Mouse (Mus musculus): Measurements from ENCODE around the gene Sfxn3. TPM values are rescaled to one million over a fixed set of nuclear protein-coding genes. Genes with fewer than 3 reads are reported as not detected.

Gene Sfxn3
- polyA plus RNA-seq, 1 experiment from 2014 or later, result 24.5 TPM

GRCm38 (mm10) chr19:45053451-45053850, 6.1 kb downstream of the Sfxn3 start:
- 91% methylated on average over 8 of the region's 8 CpGs for WGBS
- no peak for ATAC-seq (ENCODE audit: insufficient read depth, low FRiP score, low read depth)
- Histone ChIP-seq H3K4me1 (peaks cover 17% of the 10 kb centered on the region), H3K4me3 (replicated peaks) (no peak overlapping the region), H3K27me3 (replicated peaks) (no peaks in the 10 kb centered on the region), H3K9me3 (no peaks in the 10 kb centered on the region), H3K4me2 (no peak overlapping the region), H3K27ac (no peak overlapping the region), H3K36me3 (no peaks in the 10 kb centered on the region), H3K9ac (no peak overlapping the region)

DNA sequence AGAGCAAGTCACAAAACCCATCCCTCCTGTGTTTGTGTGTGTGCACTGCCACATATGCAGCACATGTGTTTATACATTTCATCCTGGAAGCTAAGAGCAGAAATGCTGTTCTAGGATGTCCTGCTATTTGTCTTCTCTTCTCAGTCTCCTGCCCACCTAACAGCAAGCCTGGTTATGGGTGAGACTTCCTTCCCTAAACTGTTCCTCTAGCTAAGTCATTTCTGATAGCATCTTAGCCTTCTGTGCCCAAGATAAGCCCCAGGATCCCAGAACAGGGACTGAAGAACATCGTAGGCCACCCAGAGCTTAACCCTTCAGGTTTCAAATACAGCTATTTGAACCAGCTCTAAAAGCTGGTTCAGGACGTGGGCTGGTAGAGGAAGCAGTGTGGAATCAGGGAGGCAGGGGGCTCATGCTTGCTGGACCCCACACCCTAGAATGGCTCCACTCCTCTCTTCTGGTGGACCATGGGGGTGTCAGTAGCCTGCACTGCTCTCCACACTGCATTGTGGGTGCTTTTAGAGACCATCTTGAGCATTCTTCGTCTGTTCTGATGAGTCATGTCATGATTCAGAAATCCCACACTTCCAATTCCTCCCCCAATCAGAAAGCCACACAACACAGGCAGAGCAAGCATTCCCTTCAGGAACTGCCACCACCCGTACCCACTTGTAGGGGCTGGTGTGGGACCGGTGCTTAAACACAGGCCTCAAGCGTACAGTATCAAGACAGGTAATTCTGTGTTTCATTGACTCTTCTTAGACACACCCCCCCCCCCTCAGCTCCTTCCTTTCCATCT, 7.8 kb downstream of the Sfxn3 start:
- WGBS, result 79% methylated on average over 6 of the region's 6 CpGs
- no peak for ATAC-seq (ENCODE audit: insufficient read depth, low FRiP score, low read depth)
- Histone ChIP-seq H3K4me2 (no peak overlapping the region), H3K4me1 (peaks cover 18% of the 10 kb centered on the region), H3K4me3 (replicated peaks) (no peak overlapping the region), H3K36me3 (no peaks in the 10 kb centered on the region), H3K9ac (no peak overlapping the region), H3K27me3 (replicated peaks) (no peaks in the 10 kb centered on the region), H3K9me3 (no peaks in the 10 kb centered on the region), H3K27ac (no peak overlapping the region)

GRCm38 (mm10) chr19:45056364-45056763, 9.1 kb downstream of the Sfxn3 start:
- Histone ChIP-seq H3K36me3 (no peaks in the 10 kb centered on the region), H3K27me3 (replicated peaks) (no peaks in the 10 kb centered on the region), H3K27ac (no peak overlapping the region), H3K9me3 (no peaks in the 10 kb centered on the region), H3K9ac (no peak overlapping the region), H3K4me3 (replicated peaks) (no peak overlapping the region), H3K4me2 (no peak overlapping the region), H3K4me1 (peaks cover 18% of the 10 kb centered on the region)
- ATAC-seq (ENCODE audit: insufficient read depth, low FRiP score, low read depth), result no peak
- 36% methylated on average over 4 of the region's 4 CpGs for WGBS

GRCm38 (mm10) chr19:45056908-45057698, 9.8 kb downstream of the Sfxn3 start:
- no peak overlapping the region; the same call in 1 of the 2 replicates for H3K9ac ChIP-seq
- H3K27ac ChIP-seq, result peak overlapping the region; percentile 98; the same call in 1 of the 2 replicates
- peaks cover 18% of the 10 kb centered on the region for H3K4me1 ChIP-seq
- no peaks in the 10 kb centered on the region for H3K36me3 ChIP-seq
- ATAC-seq (ENCODE audit: insufficient read depth, low FRiP score, low read depth), result no peak
- H3K27me3 ChIP-seq (replicated peaks), result no peaks in the 10 kb centered on the region
- 66% methylated on average over 7 of the region's 7 CpGs for WGBS
- H3K9me3 ChIP-seq, result no peaks in the 10 kb centered on the region
- H3K4me2 ChIP-seq, result peak overlapping the region; percentile 83
- peak overlapping the region; percentile 62 for H3K4me3 ChIP-seq (replicated peaks)

- no peaks in the 10 kb centered on the region for H3K9me3 ChIP-seq
- no peaks in the 10 kb centered on the region for H3K27me3 ChIP-seq (replicated peaks)
- H3K4me2 ChIP-seq, result peak overlapping the region; percentile 83
- peak overlapping the region; percentile 62 for H3K4me3 ChIP-seq (replicated peaks)
- H3K9ac ChIP-seq, result peak overlapping the region; percentile 18; the same call in 1 of the 2 replicates
- peaks cover 18% of the 10 kb centered on the region for H3K4me1 ChIP-seq
- H3K36me3 ChIP-seq, result no peaks in the 10 kb centered on the region
- 24% methylated on average over 7 of the region's 7 CpGs for WGBS
- H3K27ac ChIP-seq, result peak overlapping the region; percentile 98
- ATAC-seq (ENCODE audit: insufficient read depth, low FRiP score, low read depth), result no peak
Observed at GRCm38 (mm10) chr19:45057724-45058112, 10.4 kb downstream of the Sfxn3 start.

- Histone ChIP-seq H3K36me3 (no peaks in the 10 kb centered on the region), H3K4me1 (peaks cover 18% of the 10 kb centered on the region), H3K27ac (peak overlapping the region; percentile 98), H3K9me3 (no peaks in the 10 kb centered on the region), H3K9ac (peak overlapping the region; percentile 65), H3K4me3 (replicated peaks) (peak overlapping the region; percentile 62), H3K4me2 (peak overlapping the region; percentile 83), H3K27me3 (replicated peaks) (no peaks in the 10 kb centered on the region)
- ATAC-seq (ENCODE audit: insufficient read depth, low FRiP score, low read depth), result peak; percentile 86
- WGBS, result under 1% methylated on average over 34 of the region's 34 CpGs
Observed at GRCm38 (mm10) chr19:45058113-45058839, 11.0 kb downstream of the Sfxn3 start.

GRCm38 (mm10) chr19:45058841-45059240, 11.5 kb downstream of the Sfxn3 start:
- Histone ChIP-seq H3K36me3 (no peaks in the 10 kb centered on the region), H3K4me3 (replicated peaks) (peak overlapping the region; percentile 62), H3K4me1 (peaks cover 18% of the 10 kb centered on the region), H3K9ac (peak overlapping the region; percentile 65), H3K9me3 (no peaks in the 10 kb centered on the region), H3K27me3 (replicated peaks) (0 out of 2 replicates have a peak, but pooled peaks cover 2% of the 10 kb centered on the region), H3K4me2 (peak overlapping the region; percentile 83), H3K27ac (peak overlapping the region; percentile 98)
- ATAC-seq (ENCODE audit: insufficient read depth, low FRiP score, low read depth), result no peak
- WGBS, result 1% methylated on average over 14 of the region's 14 CpGs

- H3K4me2 ChIP-seq, result no peak overlapping the region
- no peak overlapping the region for H3K9ac ChIP-seq
- peaks cover 8% of the 10 kb centered on the region; the same call in 1 of the 2 replicates for H3K4me1 ChIP-seq
- peaks cover 49% of the 10 kb centered on the region for H3K27me3 ChIP-seq (replicated peaks)
- no peaks in the 10 kb centered on the region for H3K36me3 ChIP-seq
- no peak overlapping the region for H3K4me3 ChIP-seq (replicated peaks)
- H3K9me3 ChIP-seq, result no peaks in the 10 kb centered on the region
- WGBS, result 42% methylated on average over 20 of the region's 20 CpGs
- no peak overlapping the region for H3K27ac ChIP-seq
- no peak; the same call in 1 of the 2 replicates for ATAC-seq (ENCODE audit: insufficient read depth, low FRiP score, low read depth)
Observed at GRCm38 (mm10) chr19:45063565-45064292, 16.4 kb downstream of the Sfxn3 start.

DNA sequence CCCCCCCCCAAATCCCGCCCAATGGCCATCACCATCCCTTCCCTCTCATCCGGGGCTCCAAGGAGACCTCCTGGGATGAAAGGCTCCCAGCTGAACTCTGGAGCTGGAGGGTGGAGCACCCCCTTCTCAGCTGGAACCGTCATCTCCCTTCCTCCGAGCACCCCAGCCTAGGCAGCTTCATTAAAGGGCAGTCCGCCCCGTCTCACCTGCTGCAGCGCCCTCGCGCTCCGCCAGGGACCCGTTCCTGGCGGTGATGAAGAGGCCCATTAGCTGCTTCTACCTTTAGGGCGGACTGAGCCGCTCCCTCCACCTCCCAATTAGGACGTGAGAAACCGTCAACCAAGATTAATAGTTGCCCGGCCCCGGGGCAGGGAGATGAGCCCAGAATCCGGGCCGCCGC, 17.9 kb downstream of the Sfxn3 start:
- H3K4me2 ChIP-seq, result peak overlapping the region; percentile 3; the same call in 1 of the 2 replicates
- no peak overlapping the region for H3K4me3 ChIP-seq (replicated peaks)
- peaks cover 51% of the 10 kb centered on the region for H3K27me3 ChIP-seq (replicated peaks)
- no peaks in the 10 kb centered on the region for H3K9me3 ChIP-seq
- 3% methylated on average over 20 of the region's 21 CpGs for WGBS
- no peaks in the 10 kb centered on the region for H3K4me1 ChIP-seq
- H3K9ac ChIP-seq, result no peak overlapping the region
- H3K36me3 ChIP-seq, result no peaks in the 10 kb centered on the region
- ATAC-seq (ENCODE audit: insufficient read depth, low FRiP score, low read depth), result no peak
- no peak overlapping the region for H3K27ac ChIP-seq

DNA sequence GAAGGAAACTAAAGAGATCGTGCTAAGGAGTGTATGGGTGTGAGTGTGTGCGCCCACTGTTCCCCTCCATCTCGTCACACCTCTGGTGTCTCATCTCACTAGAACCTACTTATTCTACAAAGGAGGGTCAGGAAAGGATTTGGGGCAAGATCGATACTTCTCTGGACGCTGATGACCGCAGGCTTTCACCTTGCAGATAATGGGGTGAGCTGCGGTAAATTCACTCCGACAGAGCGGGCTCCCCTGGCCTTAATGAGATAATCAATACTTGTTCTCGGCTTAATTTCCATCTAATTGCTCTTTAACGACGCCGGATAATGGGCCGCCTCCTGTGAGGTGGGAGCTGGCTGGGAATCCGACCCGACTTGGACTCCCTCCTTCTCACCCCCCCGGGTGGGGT, 19.9 kb downstream of the Sfxn3 start:
- Histone ChIP-seq H3K27ac (no peak overlapping the region), H3K4me1 (no peaks in the 10 kb centered on the region), H3K9me3 (no peaks in the 10 kb centered on the region), H3K4me2 (no peak overlapping the region), H3K27me3 (replicated peaks) (peaks cover 51% of the 10 kb centered on the region), H3K36me3 (no peaks in the 10 kb centered on the region), H3K9ac (no peak overlapping the region), H3K4me3 (replicated peaks) (no peak overlapping the region)
- ATAC-seq (ENCODE audit: insufficient read depth, low FRiP score, low read depth), result no peak
- WGBS, result 32% methylated on average over 17 of the region's 17 CpGs

All from stomach, embryonic 15.5 days (tissue).